Mouse (Mus musculus) neural tube, embryonic 12.5 days (tissue): Measurements from ENCODE around the gene Klrg1. TPM values are rescaled to one million over a fixed set of nuclear protein-coding genes. Genes with fewer than 3 reads are reported as not detected.

Experiments
- ATAC-seq: fragments of 200-750 bp; cut with Nextera tagmentation; 2 replicates; pipeline ENCODE4 v1.8.0; 2017; ENCODE audit warnings: low read depth, mild to moderate bottlenecking, moderate TSS enrichment, moderate library complexity; ENCODE audit not compliant: low FRiP score
- H3K27ac ChIP-seq: fragments of 300-500 bp; sonication (generic); 2 replicates; pipeline ENCODE4 v1.5.1; 2016
- H3K27me3 ChIP-seq: fragments of 300-500 bp; sonication (generic); replicated peaks from 2 replicates; pipeline ENCODE4 v1.6.1; 2016; ENCODE audit warnings: mild to moderate bottlenecking
- H3K36me3 ChIP-seq: fragments of 300-500 bp; sonication (generic); 2 replicates; pipeline ENCODE4 v1.6.1; 2016; ENCODE audit warnings: mild to moderate bottlenecking
- H3K4me1 ChIP-seq: fragments of 300-500 bp; sonication (generic); 2 replicates; pipeline ENCODE4 v1.6.1; 2016
- H3K4me2 ChIP-seq: fragments of 300-500 bp; sonication (generic); replicated peaks from 2 replicates; pipeline ENCODE4 v1.6.1; 2016; ENCODE audit warnings: mild to moderate bottlenecking
- H3K4me3 ChIP-seq: fragments of 300-500 bp; sonication (generic); 2 replicates; pipeline ENCODE4 v1.5.1; 2016
- H3K9ac ChIP-seq: fragments of 300-500 bp; sonication (generic); 2 replicates; pipeline ENCODE4 v1.6.1; 2016; ENCODE audit warnings: mild to moderate bottlenecking
- H3K9me3 ChIP-seq: fragments of 300-500 bp; sonication (generic); 2 replicates; pipeline ENCODE4 v1.6.1; 2016; ENCODE audit warnings: mild to moderate bottlenecking
- WGBS: fragments of 180-500 bp; shearing (Covaris S2); methylation state at CpG from one replicate; pipeline ENCODE4 v1.1.7; 2016; 5-methylcytosine and 5-hydroxymethylcytosine counted together
- polyA plus RNA-seq: library from polyadenylated mRNA; unstranded; fragments of >200 nt; fragmentation: Nextera tagmentation; extraction: Ambion mirVana; gene quantifications from 2 replicates; pipeline ENCODE4 v1.2.1, GENCODE M21; 2016

Klrg1 gene
- polyA plus RNA-seq, 1 experiment from 2014 or later, result 0.27 TPM

GRCm38 (mm10) chr6:122291264-122291663 lies 8.6 kb upstream of the Klrg1 start:
- Histone ChIP-seq H3K36me3 (no peaks in the 10 kb centered on the region), H3K4me3 (no peak overlapping the region), H3K9ac (no peak overlapping the region), H3K9me3 (no peaks in the 10 kb centered on the region), H3K27me3 (no peaks in the 10 kb centered on the region), H3K4me2 (no peak overlapping the region), H3K4me1 (no peaks in the 10 kb centered on the region), H3K27ac (no peak overlapping the region)
- no peak for ATAC-seq
- WGBS, result 86% methylated on average over 2 of the region's 2 CpGs

- no peak for ATAC-seq
- Histone ChIP-seq H3K36me3 (no peaks in the 10 kb centered on the region), H3K9me3 (no peaks in the 10 kb centered on the region), H3K27ac (no peak overlapping the region), H3K27me3 (no peaks in the 10 kb centered on the region), H3K9ac (no peak overlapping the region), H3K4me3 (no peak overlapping the region), H3K4me2 (no peak overlapping the region), H3K4me1 (no peaks in the 10 kb centered on the region)
- WGBS, result 24% methylated on average over 3 of the region's 3 CpGs
Measured at GRCm38 (mm10) chr6:122290253-122290652, 7.6 kb upstream of the Klrg1 start.

GRCm38 (mm10) chr6:122289313-122289712 lies 6.6 kb upstream of the Klrg1 start:
- Histone ChIP-seq H3K27ac (no peak overlapping the region), H3K9ac (no peak overlapping the region), H3K9me3 (no peaks in the 10 kb centered on the region), H3K36me3 (no peaks in the 10 kb centered on the region), H3K4me3 (no peak overlapping the region), H3K27me3 (no peaks in the 10 kb centered on the region), H3K4me2 (no peak overlapping the region), H3K4me1 (no peaks in the 10 kb centered on the region)
- ATAC-seq, result no peak
- 63% methylated on average over 1 of the region's 1 CpGs for WGBS

GRCm38 (mm10) chr6:122288263-122288662 lies 5.6 kb upstream of the Klrg1 start:
- no peak overlapping the region for H3K27ac ChIP-seq
- H3K4me1 ChIP-seq, result no peaks in the 10 kb centered on the region
- WGBS, result 73% methylated on average over 1 of the region's 1 CpGs
- no peak overlapping the region for H3K9ac ChIP-seq
- no peak overlapping the region for H3K4me3 ChIP-seq
- H3K9me3 ChIP-seq, result no peaks in the 10 kb centered on the region
- no peaks in the 10 kb centered on the region for H3K36me3 ChIP-seq
- no peak for ATAC-seq
- H3K27me3 ChIP-seq, result no peaks in the 10 kb centered on the region
- H3K4me2 ChIP-seq, result no peak overlapping the region

- H3K36me3 ChIP-seq, result no peaks in the 10 kb centered on the region
- no peaks in the 10 kb centered on the region for H3K27me3 ChIP-seq
- H3K27ac ChIP-seq, result no peak overlapping the region
- no peak overlapping the region for H3K9ac ChIP-seq
- no peak overlapping the region for H3K4me3 ChIP-seq
- no peaks in the 10 kb centered on the region for H3K4me1 ChIP-seq
- H3K4me2 ChIP-seq, result no peak overlapping the region
- no peaks in the 10 kb centered on the region for H3K9me3 ChIP-seq
- 90% methylated on average over 1 of the region's 1 CpGs for WGBS
- ATAC-seq, result no peak
Measured at GRCm38 (mm10) chr6:122284823-122285222, 2.1 kb upstream of the Klrg1 start.

- Histone ChIP-seq H3K27ac (no peak overlapping the region), H3K36me3 (no peaks in the 10 kb centered on the region), H3K4me3 (no peak overlapping the region), H3K9me3 (no peaks in the 10 kb centered on the region), H3K9ac (no peak overlapping the region), H3K4me2 (no peak overlapping the region), H3K4me1 (no peaks in the 10 kb centered on the region), H3K27me3 (no peaks in the 10 kb centered on the region)
- no peak for ATAC-seq
- WGBS, result 82% methylated on average over 4 of the region's 4 CpGs
Measured at GRCm38 (mm10) chr6:122284304-122284703, 1.6 kb upstream of the Klrg1 start.

- Histone ChIP-seq H3K4me1 (no peaks in the 10 kb centered on the region), H3K4me3 (no peak overlapping the region), H3K36me3 (no peaks in the 10 kb centered on the region), H3K27ac (no peak overlapping the region), H3K27me3 (no peaks in the 10 kb centered on the region), H3K9me3 (no peaks in the 10 kb centered on the region), H3K9ac (no peak overlapping the region), H3K4me2 (no peak overlapping the region)
- ATAC-seq, result no peak
- WGBS, result 89% methylated on average over 2 of the region's 2 CpGs
Measured at GRCm38 (mm10) chr6:122283429-122283828, 747 bp upstream of the Klrg1 start.

GRCm38 (mm10) chr6:122276565-122276964 lies 6.1 kb downstream of the Klrg1 start:
- Histone ChIP-seq H3K4me2 (no peak overlapping the region), H3K4me3 (no peak overlapping the region), H3K9me3 (no peaks in the 10 kb centered on the region), H3K27ac (no peak overlapping the region), H3K4me1 (no peaks in the 10 kb centered on the region), H3K36me3 (no peaks in the 10 kb centered on the region), H3K27me3 (no peaks in the 10 kb centered on the region), H3K9ac (no peak overlapping the region)
- no peak for ATAC-seq
- WGBS, result 88% methylated on average over 7 of the region's 7 CpGs

- WGBS, result 65% methylated on average over 5 of the region's 5 CpGs
- Histone ChIP-seq H3K27ac (no peak overlapping the region), H3K4me3 (no peak overlapping the region), H3K27me3 (no peaks in the 10 kb centered on the region), H3K4me1 (no peaks in the 10 kb centered on the region), H3K4me2 (no peak overlapping the region), H3K36me3 (no peaks in the 10 kb centered on the region), H3K9ac (no peak overlapping the region), H3K9me3 (no peaks in the 10 kb centered on the region)
- no peak for ATAC-seq
Measured at GRCm38 (mm10) chr6:122274546-122274945, 8.1 kb downstream of the Klrg1 start.

- Histone ChIP-seq H3K36me3 (no peaks in the 10 kb centered on the region), H3K4me2 (no peak overlapping the region), H3K4me1 (no peaks in the 10 kb centered on the region), H3K4me3 (no peak overlapping the region), H3K9me3 (no peaks in the 10 kb centered on the region), H3K27ac (no peak overlapping the region), H3K27me3 (no peaks in the 10 kb centered on the region), H3K9ac (no peak overlapping the region)
- 82% methylated on average over 11 of the region's 11 CpGs for WGBS
- ATAC-seq, result no peak
Measured at GRCm38 (mm10) chr6:122270152-122270551, 12.5 kb downstream of the Klrg1 start.

- 95% methylated on average over 4 of the region's 4 CpGs for WGBS
- no peaks in the 10 kb centered on the region for H3K9me3 ChIP-seq
Measured at GRCm38 (mm10) chr6:122269170-122269569, 13.5 kb downstream of the Klrg1 start.

GRCm38 (mm10) chr6:122268561-122268960 lies 14.1 kb downstream of the Klrg1 start:
- WGBS, result 80% methylated on average over 3 of the region's 3 CpGs
- Histone ChIP-seq H3K4me3 (no peak overlapping the region), H3K9ac (no peak overlapping the region), H3K4me2 (no peak overlapping the region), H3K27me3 (no peaks in the 10 kb centered on the region), H3K9me3 (no peaks in the 10 kb centered on the region), H3K4me1 (no peaks in the 10 kb centered on the region), H3K27ac (no peak overlapping the region), H3K36me3 (no peaks in the 10 kb centered on the region)
- ATAC-seq, result no peak

More at GRCm38 (mm10) chr6:122269170-122269569, 13.5 kb downstream of the Klrg1 start:
- H3K27ac ChIP-seq, result no peak overlapping the region
- no peak overlapping the region for H3K4me3 ChIP-seq
- H3K36me3 ChIP-seq, result no peaks in the 10 kb centered on the region
- no peaks in the 10 kb centered on the region for H3K27me3 ChIP-seq
- no peak overlapping the region for H3K9ac ChIP-seq
- ATAC-seq, result no peak
- no peaks in the 10 kb centered on the region for H3K4me1 ChIP-seq
- H3K4me2 ChIP-seq, result no peak overlapping the region

- Histone ChIP-seq H3K9ac (no peak overlapping the region), H3K36me3 (no peaks in the 10 kb centered on the region), H3K4me1 (no peaks in the 10 kb centered on the region), H3K27me3 (no peaks in the 10 kb centered on the region), H3K27ac (no peak overlapping the region), H3K4me3 (no peak overlapping the region), H3K9me3 (no peaks in the 10 kb centered on the region), H3K4me2 (no peak overlapping the region)
- no peak for ATAC-seq
- WGBS, result 92% methylated on average over 8 of the region's 8 CpGs
Measured at GRCm38 (mm10) chr6:122262543-122262942, 20.1 kb downstream of the Klrg1 start.
